Mouse (Mus musculus): Measurements from ENCODE around the gene Stox2.

DNA sequence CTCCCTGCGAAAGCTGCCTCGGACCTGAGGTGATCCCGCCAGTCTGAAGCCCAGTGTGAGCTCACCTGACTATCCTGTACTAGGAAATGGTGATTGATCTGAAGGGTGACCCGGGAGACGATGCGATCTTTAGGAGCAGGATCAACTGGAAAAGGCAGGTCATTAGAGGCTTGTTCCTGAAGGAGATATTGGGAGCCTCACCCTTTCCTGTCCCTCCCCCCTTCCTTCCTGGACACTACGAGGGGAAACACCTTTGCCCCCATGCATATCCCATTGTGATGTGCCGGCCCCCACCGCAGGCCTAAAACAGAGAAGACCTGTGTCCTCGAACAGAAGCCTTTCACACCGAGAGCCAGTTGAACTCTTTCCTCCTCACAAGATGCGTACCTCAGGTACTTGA is 58.0 kb downstream of the Stox2 start:
- TF ChIP-seq CTCF (conservative IDR thresholded peaks at IDR 0.05; ENCODE audit: insufficient read depth, insufficient read length, low read depth, low read length) (no peak), POLR2A (IDR thresholded peaks at IDR 0.05; ENCODE audit: low read depth, low read length) (no peak)
